Mouse (Mus musculus): ENCODE results near the gene Arhgap4. TPM values are rescaled to one million over a fixed set of nuclear protein-coding genes. Genes with fewer than 3 reads are reported as not detected.

The Arhgap4 gene
- polyA plus RNA-seq, 1 experiment from 2014 or later: 2.1 TPM

DNA sequence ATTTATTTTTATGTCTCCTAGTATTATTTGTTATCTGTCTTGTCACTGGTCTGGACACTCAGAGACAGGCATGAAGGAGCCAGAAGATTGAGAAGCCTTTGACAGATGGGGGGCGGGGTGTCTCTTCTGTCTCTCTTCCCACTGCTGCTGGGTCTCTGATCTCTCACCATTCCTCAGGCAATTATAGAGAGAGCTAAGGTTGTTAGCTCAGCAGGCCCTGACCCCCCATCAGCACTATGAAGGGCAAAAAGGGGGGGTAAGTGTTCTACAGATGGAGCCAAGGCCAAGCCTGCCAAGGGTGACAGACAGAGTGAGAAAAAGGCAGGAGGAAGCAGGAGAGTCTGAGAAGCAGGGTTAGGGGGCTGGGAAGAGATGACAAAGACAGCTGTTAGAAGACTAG is 49.7 kb downstream of the Arhgap4 start:
- no peaks in the 10 kb centered on the region for H3K9me3 ChIP-seq (ENCODE audit: control insufficient read depth, low read length)
- DNase-seq (ENCODE audit: low spot score, missing footprints) (no peak), ATAC-seq (ENCODE audit: low FRiP score) (no peak)
- H3K4me3 ChIP-seq (ENCODE audit: low read depth, low read length): no peak overlapping the region
- H3K27ac ChIP-seq (ENCODE audit: low read depth, low read length): no peak overlapping the region
- H3K27me3 ChIP-seq (ENCODE audit: control insufficient read depth, insufficient read depth, low read length): no peaks in the 10 kb centered on the region
- no peak overlapping the region for H3K9ac ChIP-seq (ENCODE audit: low read length)
- H3K4me1 ChIP-seq (ENCODE audit: control insufficient read depth, insufficient read depth, low read length): 0 out of 2 replicates have a peak, but pooled peaks cover 3% of the 10 kb centered on the region
- 71% methylated on average over 1 of the region's 1 CpGs for WGBS
- H3K36me3 ChIP-seq (ENCODE audit: control insufficient read depth, insufficient read depth, low read length): no peaks in the 10 kb centered on the region
- no peak overlapping the region for H3K4me2 ChIP-seq

DNA sequence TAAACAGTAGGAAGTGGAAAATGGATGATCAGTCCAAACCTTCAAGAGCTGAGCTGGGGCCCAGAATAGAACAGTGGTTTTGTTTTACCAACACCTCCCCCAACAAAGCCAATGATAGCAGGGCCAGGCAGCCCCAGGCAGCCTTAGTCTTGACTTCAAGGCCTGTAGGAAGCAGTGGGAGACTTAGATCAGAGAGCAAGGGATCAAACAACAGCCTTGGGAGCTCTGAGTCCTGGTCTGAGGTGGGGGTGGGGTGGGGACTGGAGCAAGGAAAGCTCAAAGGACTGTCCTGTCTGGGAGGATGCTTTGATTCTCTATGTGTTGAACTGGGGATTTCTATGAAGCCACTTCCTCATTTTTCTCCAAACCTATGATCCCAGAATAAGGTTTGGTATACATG is 50.2 kb downstream of the Arhgap4 start:
- ATAC-seq (ENCODE audit: low FRiP score) (no peak), DNase-seq (ENCODE audit: low spot score, missing footprints) (no peak)
- H3K4me3 ChIP-seq (ENCODE audit: low read depth, low read length): no peak overlapping the region
- H3K4me2 ChIP-seq: no peak overlapping the region
- no peak overlapping the region for H3K9ac ChIP-seq (ENCODE audit: low read length)
- no peaks in the 10 kb centered on the region for H3K36me3 ChIP-seq (ENCODE audit: control insufficient read depth, insufficient read depth, low read length)
- no peaks in the 10 kb centered on the region for H3K9me3 ChIP-seq (ENCODE audit: control insufficient read depth, low read length)
- no peak overlapping the region for H3K27ac ChIP-seq (ENCODE audit: low read depth, low read length)
- H3K27me3 ChIP-seq (ENCODE audit: control insufficient read depth, insufficient read depth, low read length): no peaks in the 10 kb centered on the region
- 0 out of 2 replicates have a peak, but pooled peaks cover 3% of the 10 kb centered on the region for H3K4me1 ChIP-seq (ENCODE audit: control insufficient read depth, insufficient read depth, low read length)

DNA sequence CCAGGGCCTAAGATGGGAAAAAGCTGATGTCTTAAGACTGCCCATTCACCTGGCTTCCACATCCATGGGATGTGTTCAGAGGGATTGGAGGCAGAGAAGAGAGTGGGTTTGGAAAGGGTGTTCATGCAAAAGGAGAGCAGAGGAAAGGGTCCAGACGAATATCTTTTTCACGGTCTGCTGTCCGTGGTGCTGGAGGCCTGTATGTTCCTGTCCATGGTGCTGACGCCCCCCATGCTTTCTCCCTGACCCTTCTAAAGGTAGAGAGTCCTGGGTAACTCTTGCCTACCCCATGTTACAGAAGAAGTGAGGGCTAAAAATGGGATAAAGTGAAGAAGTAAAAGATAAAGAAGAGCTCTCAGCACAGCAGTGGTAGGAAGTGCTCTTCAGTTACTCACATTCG is 52.3 kb downstream of the Arhgap4 start:
- Histone ChIP-seq H3K4me2 (no peak overlapping the region), H3K27ac (ENCODE audit: low read depth, low read length) (no peak overlapping the region), H3K4me1 (ENCODE audit: control insufficient read depth, insufficient read depth, low read length) (peaks cover 9% of the 10 kb centered on the region), H3K27me3 (ENCODE audit: control insufficient read depth, insufficient read depth, low read length) (no peaks in the 10 kb centered on the region), H3K4me3 (ENCODE audit: low read depth, low read length) (no peak overlapping the region), H3K9ac (ENCODE audit: low read length) (no peak overlapping the region), H3K9me3 (ENCODE audit: control insufficient read depth, low read length) (no peaks in the 10 kb centered on the region), H3K36me3 (ENCODE audit: control insufficient read depth, insufficient read depth, low read length) (no peaks in the 10 kb centered on the region)
- DNase-seq (ENCODE audit: low spot score, missing footprints): peak; percentile 87
- 12% methylated on average over 5 of the region's 5 CpGs for WGBS
- ATAC-seq (ENCODE audit: low FRiP score): no peak

DNA sequence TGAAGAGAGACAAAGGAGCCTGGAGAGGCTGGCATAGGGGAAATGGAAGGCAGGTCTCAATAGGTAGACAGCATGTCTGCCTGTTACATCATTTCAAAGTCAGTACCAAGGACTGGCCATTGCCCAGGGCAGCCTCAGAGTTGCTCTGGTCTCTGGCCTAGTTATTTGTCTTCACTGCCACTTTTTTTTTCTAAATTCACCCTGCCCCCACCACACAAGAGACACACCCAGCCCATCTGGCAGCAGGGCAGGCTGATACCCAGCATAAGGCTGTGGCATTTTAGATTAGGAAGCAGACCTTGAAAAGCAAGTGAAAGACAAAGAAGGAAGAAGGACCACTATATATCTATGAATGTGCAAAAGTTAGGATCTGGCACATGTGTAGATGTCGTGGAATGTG is 53.8 kb downstream of the Arhgap4 start:
- Histone ChIP-seq H3K4me2 (no peak overlapping the region), H3K4me3 (ENCODE audit: low read depth, low read length) (no peak overlapping the region), H3K36me3 (ENCODE audit: control insufficient read depth, insufficient read depth, low read length) (no peaks in the 10 kb centered on the region), H3K9me3 (ENCODE audit: control insufficient read depth, low read length) (no peaks in the 10 kb centered on the region), H3K27ac (ENCODE audit: low read depth, low read length) (peak overlapping the region; percentile 22; the same call in 1 of the 2 replicates), H3K27me3 (ENCODE audit: control insufficient read depth, insufficient read depth, low read length) (no peaks in the 10 kb centered on the region), H3K9ac (ENCODE audit: low read length) (no peak overlapping the region), H3K4me1 (ENCODE audit: control insufficient read depth, insufficient read depth, low read length) (peaks cover 9% of the 10 kb centered on the region)
- WGBS: 80% methylated on average over 1 of the region's 1 CpGs
- no peak for ATAC-seq (ENCODE audit: low FRiP score)
- DNase-seq (ENCODE audit: low spot score, missing footprints): no peak

DNA sequence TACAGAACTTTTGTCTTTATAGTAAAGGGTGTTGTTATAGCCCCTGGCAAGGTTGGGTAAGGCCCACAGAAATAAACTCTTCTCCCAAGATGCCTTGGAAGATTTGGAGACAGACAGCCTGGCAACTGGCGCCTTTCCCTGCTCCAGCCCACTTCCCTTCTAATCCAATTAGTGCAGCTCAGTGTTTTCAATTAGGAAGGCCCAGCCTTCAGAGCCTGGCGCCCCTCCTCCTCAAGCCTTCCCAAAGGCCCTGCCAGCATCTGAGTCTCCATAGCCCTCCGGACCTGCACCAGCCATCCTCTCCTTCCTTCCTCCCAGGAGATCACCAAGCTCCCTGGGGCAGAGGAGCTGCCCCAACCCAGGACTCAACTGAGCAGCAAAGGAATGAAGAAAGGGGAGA is 54.4 kb downstream of the Arhgap4 start:
- H3K4me1 ChIP-seq (ENCODE audit: control insufficient read depth, insufficient read depth, low read length): peaks cover 9% of the 10 kb centered on the region
- 26% methylated on average over 3 of the region's 3 CpGs for WGBS
- H3K27me3 ChIP-seq (ENCODE audit: control insufficient read depth, insufficient read depth, low read length): no peaks in the 10 kb centered on the region
- no peak for DNase-seq (ENCODE audit: low spot score, missing footprints)
- no peaks in the 10 kb centered on the region for H3K9me3 ChIP-seq (ENCODE audit: control insufficient read depth, low read length)
- ATAC-seq (ENCODE audit: low FRiP score): 0 out of 2 replicates have a peak, but pooled peaks have one; percentile 22
- no peaks in the 10 kb centered on the region for H3K36me3 ChIP-seq (ENCODE audit: control insufficient read depth, insufficient read depth, low read length)
- no peak overlapping the region for H3K9ac ChIP-seq (ENCODE audit: low read length)
- no peak overlapping the region for H3K4me2 ChIP-seq
- peak overlapping the region; percentile 22; the same call in 1 of the 2 replicates for H3K27ac ChIP-seq (ENCODE audit: low read depth, low read length)
- no peak overlapping the region for H3K4me3 ChIP-seq (ENCODE audit: low read depth, low read length)

DNA sequence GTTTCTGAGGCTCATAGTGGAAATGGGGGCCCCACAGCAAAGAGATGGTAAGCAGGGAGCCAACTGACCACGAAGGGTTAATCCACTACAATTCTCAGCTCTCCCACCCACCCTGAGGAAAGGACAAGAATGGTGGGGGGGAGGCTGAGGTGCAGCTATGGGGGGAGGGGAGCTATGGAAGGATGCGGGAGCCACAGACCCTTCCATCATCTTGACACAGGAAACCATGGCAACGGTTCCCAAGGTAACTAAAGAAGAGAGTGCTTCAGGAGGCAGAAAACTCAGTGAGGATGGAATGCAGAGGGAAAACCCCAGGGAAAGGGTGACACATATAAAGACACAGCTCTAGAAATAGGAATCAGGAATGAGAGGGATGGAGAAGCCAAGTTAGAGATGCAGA is 57.0 kb downstream of the Arhgap4 start:
- ATAC-seq (ENCODE audit: low FRiP score): peak; percentile 84
- Histone ChIP-seq H3K4me3 (ENCODE audit: low read depth, low read length) (no peak overlapping the region), H3K36me3 (ENCODE audit: control insufficient read depth, insufficient read depth, low read length) (no peaks in the 10 kb centered on the region), H3K4me1 (ENCODE audit: control insufficient read depth, insufficient read depth, low read length) (peaks cover 9% of the 10 kb centered on the region), H3K9ac (ENCODE audit: low read length) (no peak overlapping the region), H3K9me3 (ENCODE audit: control insufficient read depth, low read length) (no peaks in the 10 kb centered on the region), H3K4me2 (no peak overlapping the region), H3K27me3 (ENCODE audit: control insufficient read depth, insufficient read depth, low read length) (no peaks in the 10 kb centered on the region), H3K27ac (ENCODE audit: low read depth, low read length) (no peak overlapping the region)
- WGBS: 47% methylated on average over 3 of the region's 3 CpGs
- DNase-seq (ENCODE audit: low spot score, missing footprints): peak; percentile 85

DNA sequence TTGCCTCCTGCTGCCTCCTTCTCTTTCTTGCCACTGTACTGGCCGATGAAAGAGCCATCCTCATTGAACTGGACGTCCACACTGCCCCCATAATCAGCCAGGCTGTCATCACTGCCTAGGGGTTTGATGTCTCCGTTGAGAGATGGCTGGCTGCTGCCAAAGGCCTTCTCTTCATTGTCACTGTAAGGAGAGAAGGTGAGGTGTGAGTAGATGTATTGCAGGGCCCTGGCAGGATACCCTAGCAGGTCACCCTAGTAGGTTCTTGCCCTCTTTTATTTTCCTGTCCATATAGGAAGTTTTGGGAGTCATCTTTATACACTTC is 66.6 kb downstream of the Arhgap4 start:
- Histone ChIP-seq H3K27ac (ENCODE audit: low read depth, low read length) (no peak overlapping the region), H3K9me3 (ENCODE audit: control insufficient read depth, low read length) (no peaks in the 10 kb centered on the region), H3K4me2 (no peak overlapping the region), H3K4me3 (ENCODE audit: low read depth, low read length) (no peak overlapping the region), H3K36me3 (ENCODE audit: control insufficient read depth, insufficient read depth, low read length) (no peaks in the 10 kb centered on the region), H3K4me1 (ENCODE audit: control insufficient read depth, insufficient read depth, low read length) (no peaks in the 10 kb centered on the region), H3K9ac (ENCODE audit: low read length) (no peak overlapping the region), H3K27me3 (ENCODE audit: control insufficient read depth, insufficient read depth, low read length) (no peaks in the 10 kb centered on the region)
- 68% methylated on average over 3 of the region's 3 CpGs for WGBS
- DNase-seq (ENCODE audit: low spot score, missing footprints) (no peak), ATAC-seq (ENCODE audit: low FRiP score) (no peak)

DNA sequence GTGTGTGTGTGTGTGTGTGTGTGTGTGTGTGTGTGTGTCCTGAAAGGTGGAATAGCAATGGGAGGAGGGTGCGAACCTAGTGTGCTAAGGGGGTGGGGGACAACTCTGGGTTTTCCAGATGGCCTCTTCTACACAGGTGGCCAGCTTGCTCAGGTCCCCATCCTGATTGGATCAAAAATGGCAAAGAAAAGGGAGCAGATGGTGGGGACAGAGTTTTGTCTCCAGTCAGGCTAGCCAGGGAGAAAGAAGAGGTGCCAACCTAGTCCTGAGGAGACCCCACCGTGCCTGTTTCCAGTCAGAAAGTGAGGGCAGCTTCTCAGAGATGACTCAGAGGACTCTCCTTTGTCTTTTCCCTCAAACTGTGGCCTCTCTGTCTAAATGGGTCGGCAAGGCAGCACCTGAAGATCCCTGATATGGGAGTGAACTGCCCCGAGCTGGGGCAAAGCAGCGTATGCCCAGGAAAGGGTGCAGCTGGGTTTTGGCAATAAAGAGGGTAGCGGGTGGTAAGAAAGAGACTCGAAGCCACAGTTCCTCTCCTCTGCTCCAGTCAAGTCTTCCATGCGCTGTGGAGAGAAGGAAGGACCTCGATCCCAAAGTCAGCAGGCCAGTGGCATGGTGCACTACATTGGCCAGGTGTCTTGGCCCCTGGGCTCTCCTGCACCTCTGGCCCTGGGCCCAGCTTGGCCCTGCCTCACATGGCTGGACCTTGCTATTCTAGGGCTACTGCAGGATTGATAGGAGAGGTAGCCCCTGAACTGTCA is 67.2 kb downstream of the Arhgap4 start:
- ATAC-seq (ENCODE audit: low FRiP score) (no peak), DNase-seq (ENCODE audit: low spot score, missing footprints) (no peak)
- no peak overlapping the region for H3K4me3 ChIP-seq (ENCODE audit: low read depth, low read length)
- WGBS: 87% methylated on average over 9 of the region's 9 CpGs
- H3K27me3 ChIP-seq (ENCODE audit: control insufficient read depth, insufficient read depth, low read length): no peaks in the 10 kb centered on the region
- H3K36me3 ChIP-seq (ENCODE audit: control insufficient read depth, insufficient read depth, low read length): no peaks in the 10 kb centered on the region
- no peaks in the 10 kb centered on the region for H3K4me1 ChIP-seq (ENCODE audit: control insufficient read depth, insufficient read depth, low read length)
- H3K9ac ChIP-seq (ENCODE audit: low read length): no peak overlapping the region
- H3K27ac ChIP-seq (ENCODE audit: low read depth, low read length): no peak overlapping the region
- no peaks in the 10 kb centered on the region for H3K9me3 ChIP-seq (ENCODE audit: control insufficient read depth, low read length)
- no peak overlapping the region for H3K4me2 ChIP-seq
